Mouse (Mus musculus): ENCODE data around the gene Acot11.
"Not testable (repeated sequence)": the region's sequence is repeated elsewhere in the genome, so short reads cannot be mapped to it uniquely, and the experiment has no call there.

Gene Acot11

GRCm38 (mm10) chr4:106810039-106810438 lies 5.2 kb upstream of the Acot11 start:
- DNase-seq (ENCODE audit: low spot score), result no peak

DNA sequence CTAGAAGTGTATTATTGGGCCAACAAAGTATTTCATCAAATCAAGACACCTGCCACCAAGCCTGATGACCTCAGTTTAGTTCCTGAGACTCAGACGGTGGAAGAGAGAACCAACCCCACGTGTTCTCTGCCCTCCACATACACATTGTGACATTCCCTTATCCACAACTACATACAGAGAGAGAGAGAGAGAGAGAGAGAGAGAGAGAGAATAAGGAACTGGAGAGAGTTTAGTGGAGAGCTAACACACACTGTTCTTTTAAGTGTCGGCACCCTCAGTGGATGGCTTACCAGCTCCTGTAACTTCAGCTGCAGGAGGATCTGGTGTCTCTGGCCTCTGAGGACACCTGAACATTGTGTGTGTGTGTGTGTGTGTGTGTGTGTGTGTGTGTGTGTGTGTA lies 2.5 kb upstream of the Acot11 start:
- no peak for DNase-seq (ENCODE audit: low spot score)

DNA sequence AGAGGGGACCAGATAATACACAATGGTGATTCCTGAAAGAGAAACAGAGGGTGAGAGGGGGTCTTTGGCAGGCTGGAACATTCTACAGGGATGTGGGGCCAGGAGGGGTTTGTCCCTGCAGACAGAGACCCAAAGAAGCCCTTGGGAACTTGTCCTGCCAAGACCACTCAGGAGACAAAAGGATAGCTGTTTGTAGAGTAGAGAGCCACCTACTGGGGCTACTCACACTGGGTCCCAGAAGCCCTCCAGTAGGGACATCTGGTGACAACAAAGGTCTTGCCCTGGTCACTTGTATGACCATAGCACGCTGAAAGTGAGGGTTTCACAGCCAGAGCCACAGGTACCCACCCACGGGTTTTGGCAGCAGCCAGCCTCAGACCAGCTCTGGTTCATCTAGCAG lies 1.1 kb upstream of the Acot11 start:
- no peak for DNase-seq (ENCODE audit: low spot score)

DNA sequence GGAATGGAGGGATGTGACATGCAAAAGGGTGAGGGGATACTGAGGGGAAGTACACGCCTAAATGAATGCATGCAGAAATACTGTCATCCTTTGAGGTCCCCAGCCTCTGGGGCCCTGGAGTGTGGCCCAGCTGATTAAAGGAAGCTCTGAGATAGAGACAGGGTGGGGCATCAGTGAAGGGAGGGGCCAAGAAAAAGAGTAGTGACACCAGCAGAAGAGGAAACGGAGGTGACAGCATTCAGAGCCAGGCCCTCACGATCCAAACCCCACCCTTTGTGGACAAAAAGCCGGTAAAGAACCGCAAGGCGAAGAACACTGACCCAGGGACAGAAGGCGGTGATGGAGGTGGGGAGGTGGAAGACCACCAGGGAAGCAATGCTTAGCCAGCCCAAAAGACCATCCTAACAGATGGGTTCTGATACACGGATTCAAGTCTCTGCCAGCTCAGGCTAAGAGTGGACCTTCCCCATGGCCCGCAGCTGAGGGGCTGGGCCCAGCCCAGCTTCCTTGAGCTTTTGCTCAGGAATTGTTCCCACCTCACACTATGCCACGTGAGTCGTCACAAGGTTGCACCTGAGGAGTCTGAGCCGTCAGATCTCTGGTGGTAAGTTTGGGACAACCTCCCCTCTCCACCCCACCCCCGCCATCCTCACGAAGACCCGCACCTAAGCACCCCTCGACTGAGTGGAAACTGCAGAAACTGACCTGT lies 443 bp downstream of the Acot11 start:
- no peak for DNase-seq (ENCODE audit: low spot score)

- no peak for DNase-seq (ENCODE audit: low spot score)
Observed at GRCm38 (mm10) chr4:106803781-106804180, 1.0 kb downstream of the Acot11 start.

DNA sequence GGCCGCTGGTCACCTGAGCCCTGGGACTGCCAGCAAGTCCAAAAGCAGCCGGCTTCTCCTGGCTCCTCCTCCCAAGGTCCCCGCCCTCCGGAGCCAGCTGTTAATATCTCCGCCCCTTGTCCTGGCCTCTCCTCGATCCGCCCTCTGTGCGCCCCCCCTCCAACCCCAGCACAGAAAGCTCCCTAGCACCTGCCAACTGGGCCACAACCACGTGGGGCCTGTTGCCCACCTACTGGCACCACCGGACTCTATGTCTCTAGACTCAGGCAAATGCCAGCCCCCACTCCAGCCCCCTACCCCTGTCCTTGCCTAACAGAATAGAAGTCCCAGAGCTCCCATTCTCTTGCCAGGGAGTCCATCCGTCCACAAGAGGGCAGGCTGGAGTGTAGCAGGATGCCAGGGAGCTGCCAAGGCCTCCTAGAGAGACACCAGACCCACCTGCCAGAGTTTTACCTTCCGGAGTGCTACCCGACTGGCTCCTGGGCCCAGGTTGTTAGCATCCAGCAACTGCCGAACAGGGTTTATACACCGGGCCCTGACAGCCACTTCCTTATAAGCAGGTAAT lies 4.9 kb downstream of the Acot11 start:
- DNase-seq (ENCODE audit: low spot score), result peak; percentile 83

DNA sequence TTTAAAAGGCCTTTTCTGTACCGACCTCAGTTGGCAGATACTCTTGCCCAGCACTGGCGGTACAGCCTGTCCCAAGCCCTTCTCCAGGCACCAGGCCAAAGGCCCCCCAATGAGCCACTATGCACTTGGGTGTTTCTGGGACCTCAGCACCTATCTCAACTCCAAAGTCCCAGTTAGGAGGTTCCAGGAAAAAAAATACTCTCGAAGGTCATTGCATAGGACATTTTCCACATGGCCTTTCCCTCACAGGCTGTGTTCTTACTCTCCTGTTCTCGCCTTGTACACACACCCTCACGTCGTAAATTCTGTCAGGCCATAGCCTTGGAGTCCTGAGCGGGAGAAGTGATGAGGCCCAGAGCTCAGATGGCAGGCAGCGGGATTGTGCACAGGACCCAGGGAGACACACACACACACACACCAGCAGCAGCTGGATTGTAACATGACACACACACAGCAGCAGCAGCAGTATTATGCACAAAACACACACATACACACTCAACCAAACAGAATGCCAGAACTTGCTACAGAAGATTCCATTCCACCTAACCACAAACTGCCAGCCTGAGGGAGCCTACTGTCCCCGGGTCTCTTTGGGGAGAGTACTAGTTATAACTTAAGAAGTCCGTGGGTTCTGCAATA lies 5.8 kb downstream of the Acot11 start:
- no peak for DNase-seq (ENCODE audit: low spot score)

DNA sequence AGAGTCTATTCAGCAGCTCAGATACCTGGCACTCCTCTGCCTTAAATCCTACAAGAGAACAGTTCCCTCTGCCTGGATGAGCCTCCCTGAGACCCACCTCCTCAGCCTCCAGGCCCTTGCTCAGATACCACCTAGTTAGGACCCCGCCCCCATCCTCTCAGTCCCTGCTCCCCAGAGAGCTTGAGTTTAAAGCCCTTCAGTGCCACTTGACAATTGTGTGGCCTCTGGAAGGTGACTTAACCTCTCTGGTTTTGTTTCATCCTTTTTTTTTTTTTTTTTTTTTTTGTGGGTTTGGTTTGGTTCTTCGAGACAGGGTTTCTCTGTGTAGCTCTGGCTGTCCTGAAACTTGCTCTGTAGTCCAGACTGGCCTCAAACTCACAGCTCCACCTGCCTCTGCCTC lies 9.5 kb downstream of the Acot11 start:
- no peak for DNase-seq (ENCODE audit: low spot score)

- no peak for DNase-seq (ENCODE audit: low spot score)
Observed at GRCm38 (mm10) chr4:106794247-106794646, 10.6 kb downstream of the Acot11 start.

GRCm38 (mm10) chr4:106793826-106794225 lies 11.0 kb downstream of the Acot11 start:
- not testable (repeated sequence) for DNase-seq (ENCODE audit: low spot score)

- DNase-seq (ENCODE audit: low spot score), result no peak
Observed at GRCm38 (mm10) chr4:106792276-106792675, 12.5 kb downstream of the Acot11 start.

- DNase-seq (ENCODE audit: low spot score), result no peak
Observed at GRCm38 (mm10) chr4:106790938-106791337, 13.9 kb downstream of the Acot11 start.

DNA sequence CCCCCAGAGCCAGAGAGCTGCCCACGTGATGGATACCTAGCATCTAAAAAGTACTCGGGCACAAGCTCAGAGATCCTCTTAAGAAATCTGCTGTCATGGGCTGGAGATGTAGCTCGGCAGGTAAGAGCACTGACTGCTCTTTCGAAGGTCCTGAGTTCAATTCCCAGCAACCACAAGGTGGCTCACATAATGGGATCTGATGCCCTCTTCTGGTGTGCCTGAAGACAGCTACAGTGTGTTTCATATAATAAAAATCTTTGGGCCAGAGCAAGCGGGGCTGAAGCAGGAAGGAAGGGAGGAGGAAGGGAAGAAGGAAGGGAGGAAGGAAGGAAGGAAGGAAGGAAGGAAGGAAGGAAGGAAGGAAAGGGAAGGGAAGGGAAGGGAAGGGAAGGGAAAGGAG lies 14.6 kb downstream of the Acot11 start:
- not testable (repeated sequence) for DNase-seq (ENCODE audit: low spot score)

- DNase-seq (ENCODE audit: low spot score), result no peak
Observed at GRCm38 (mm10) chr4:106789705-106790104, 15.1 kb downstream of the Acot11 start.

GRCm38 (mm10) chr4:106788627-106789026 lies 16.2 kb downstream of the Acot11 start:
- no peak for DNase-seq (ENCODE audit: low spot score)

- DNase-seq (ENCODE audit: low spot score), result peak; percentile 69
Observed at GRCm38 (mm10) chr4:106787830-106788229, 17.0 kb downstream of the Acot11 start.

DNA sequence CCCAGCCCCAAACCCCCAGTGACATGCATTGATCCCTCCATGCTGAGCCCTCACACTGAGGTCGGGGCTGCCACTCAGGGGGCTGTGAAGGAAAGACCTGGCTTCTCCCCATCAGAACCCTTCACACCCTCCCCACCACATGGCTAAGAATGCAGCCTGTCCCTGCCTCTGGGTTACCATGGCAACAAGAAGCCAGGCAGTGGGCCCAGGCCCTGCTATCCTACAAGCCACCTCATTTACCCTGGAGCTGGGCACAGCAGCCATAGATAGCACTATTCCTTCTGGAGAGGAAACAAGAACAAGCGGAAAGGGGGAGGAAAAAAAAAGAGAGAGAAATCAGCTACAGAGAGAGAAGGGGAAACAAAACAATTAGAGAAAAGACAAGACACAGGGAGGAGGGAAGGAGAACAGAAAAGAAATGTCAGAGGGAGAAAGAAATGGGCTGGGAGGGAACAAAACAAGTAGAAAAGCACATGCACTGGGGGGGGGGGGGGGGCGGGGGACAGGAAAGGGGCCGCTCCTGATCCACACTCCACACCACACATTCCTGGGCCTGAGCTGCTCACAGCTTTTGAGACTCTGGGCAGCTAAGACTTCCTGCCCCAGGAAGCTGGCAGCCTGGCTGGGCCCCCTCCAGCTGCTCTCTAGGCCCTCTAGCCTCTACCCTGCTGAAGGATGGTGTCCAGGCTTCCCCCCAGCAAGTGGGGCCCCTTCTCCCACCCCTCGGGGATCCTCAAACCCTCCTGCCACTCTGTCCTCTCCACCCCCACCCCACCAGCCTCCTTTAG lies 18.9 kb downstream of the Acot11 start:
- DNase-seq (ENCODE audit: low spot score), result peak; percentile 84

- no peak for DNase-seq (ENCODE audit: low spot score)
Observed at GRCm38 (mm10) chr4:106785345-106785744, 19.5 kb downstream of the Acot11 start.

- no peak for DNase-seq (ENCODE audit: low spot score)
Observed at GRCm38 (mm10) chr4:106784806-106785205, 20.0 kb downstream of the Acot11 start.

GRCm38 (mm10) chr4:106783137-106783536 lies 21.7 kb downstream of the Acot11 start:
- no peak for DNase-seq (ENCODE audit: low spot score)

- DNase-seq (ENCODE audit: low spot score), result peak; percentile 82
Observed at GRCm38 (mm10) chr4:106780045-106780444, 24.8 kb downstream of the Acot11 start.

- peak; percentile 81 for DNase-seq (ENCODE audit: low spot score)
Observed at GRCm38 (mm10) chr4:106778116-106778788, 26.5 kb downstream of the Acot11 start.

All from embryo, embryonic 10.5 days (tissue).